Mouse (Mus musculus) midbrain, embryonic 12.5 days (tissue): ENCODE data around the gene Fbxl17. TPM values are rescaled to one million over a fixed set of nuclear protein-coding genes. Genes with fewer than 3 reads are reported as not detected.

ENCODE experiments used
- ATAC-seq: fragments of 200-750 bp; cut with Nextera tagmentation; 2 replicates; pipeline ENCODE4 v1.8.0; 2017; ENCODE audit warnings: low read depth, moderate TSS enrichment, moderate library complexity; ENCODE audit not compliant: low FRiP score
- H3K27ac ChIP-seq: fragments of 300-500 bp; sonication (generic); replicated peaks from 2 replicates; pipeline ENCODE4 v1.5.1; 2016; ENCODE audit warnings: mild to moderate bottlenecking
- H3K27me3 ChIP-seq: fragments of 300-500 bp; sonication (generic); 2 replicates; pipeline ENCODE4 v1.6.1; 2016; ENCODE audit warnings: mild to moderate bottlenecking
- H3K36me3 ChIP-seq: fragments of 300-500 bp; sonication (generic); 2 replicates; pipeline ENCODE4 v1.6.1; 2016
- H3K4me1 ChIP-seq: fragments of 300-500 bp; sonication (generic); 2 replicates; pipeline ENCODE4 v1.6.1; 2016
- H3K4me2 ChIP-seq: fragments of 300-500 bp; sonication (generic); replicated peaks from 2 replicates; pipeline ENCODE4 v1.6.1; 2016; ENCODE audit warnings: mild to moderate bottlenecking, moderate library complexity
- H3K4me3 ChIP-seq: fragments of 300-500 bp; sonication (generic); 2 replicates; pipeline ENCODE4 v1.5.1; 2016; ENCODE audit warnings: mild to moderate bottlenecking
- H3K9ac ChIP-seq: fragments of 300-500 bp; sonication (generic); replicated peaks from 2 replicates; pipeline ENCODE4 v1.6.1; 2016; ENCODE audit warnings: mild to moderate bottlenecking, moderate library complexity
- H3K9me3 ChIP-seq: fragments of 300-500 bp; sonication (generic); 2 replicates; pipeline ENCODE4 v1.6.1; 2016; ENCODE audit warnings: mild to moderate bottlenecking
- WGBS: fragments of 180-500 bp; shearing (Covaris S2); methylation state at CpG from one replicate; pipeline ENCODE4 v1.1.7; 2016; 5-methylcytosine and 5-hydroxymethylcytosine counted together
- polyA plus RNA-seq: library from polyadenylated mRNA; unstranded; fragments of >200 nt; fragmentation: Nextera tagmentation; extraction: Ambion mirVana; gene quantifications from 2 replicates; pipeline ENCODE4 v1.2.1, GENCODE M21; 2016

The Fbxl17 gene
- polyA plus RNA-seq, 1 experiment from 2014 or later: 37.1 TPM

DNA sequence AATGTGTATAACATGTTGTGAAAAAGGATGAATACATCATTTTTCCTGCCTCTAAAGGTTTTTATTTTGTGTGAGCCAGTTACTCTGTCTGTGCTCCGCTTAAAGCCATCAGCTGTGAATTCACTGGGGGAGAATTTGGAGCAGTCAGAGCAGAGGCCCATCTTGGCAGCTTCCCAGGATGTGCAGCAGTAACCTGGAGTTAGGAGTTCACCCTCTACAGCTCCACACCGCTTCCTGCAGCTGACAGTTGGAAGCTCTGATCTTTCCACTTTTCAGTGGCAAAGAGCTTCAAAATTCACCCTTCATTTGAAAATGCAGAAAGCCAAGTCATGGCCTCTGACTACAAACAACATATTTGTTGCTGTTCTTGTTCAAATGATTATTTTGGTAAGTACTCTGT is 212.4 kb downstream of the Fbxl17 start:
- Histone ChIP-seq H3K27ac (no peak overlapping the region), H3K4me3 (no peak overlapping the region), H3K9me3 (no peaks in the 10 kb centered on the region), H3K36me3 (no peaks in the 10 kb centered on the region), H3K4me1 (peaks cover 11% of the 10 kb centered on the region; the same call in 1 of the 2 replicates), H3K9ac (no peak overlapping the region), H3K4me2 (no peak overlapping the region), H3K27me3 (no peaks in the 10 kb centered on the region)
- 88% methylated on average over 2 of the region's 2 CpGs for WGBS
- no peak for ATAC-seq

DNA sequence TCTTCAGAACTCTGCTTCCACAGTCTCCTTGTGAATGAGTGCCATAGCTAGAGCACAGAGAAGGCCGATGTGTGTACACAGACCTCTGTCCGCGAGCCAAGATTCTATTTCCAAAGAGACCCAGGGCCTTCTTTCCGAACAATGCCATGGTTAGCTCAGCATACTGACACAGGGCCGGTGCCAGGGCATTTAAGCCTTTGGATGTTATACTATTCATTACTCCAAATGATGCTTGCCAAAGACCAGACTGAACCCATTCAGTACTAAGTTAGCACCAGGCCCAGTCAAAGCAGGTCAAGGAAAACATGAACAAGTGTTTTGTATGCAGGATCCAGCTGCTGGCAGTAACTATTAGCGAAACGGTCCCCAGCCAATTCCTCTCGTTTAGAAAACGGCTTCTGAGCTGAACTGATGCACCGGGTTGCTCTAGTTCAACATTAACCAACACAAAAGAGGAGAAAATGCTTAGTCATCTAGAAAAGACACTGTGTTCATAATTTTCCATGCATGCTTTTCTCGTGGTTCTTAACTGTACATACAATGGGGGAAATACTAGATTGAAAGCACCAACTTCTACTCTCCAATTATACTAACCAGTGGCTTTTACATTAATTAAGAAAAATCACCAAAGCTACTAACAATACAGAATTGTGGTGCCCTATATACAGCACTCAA is 214.4 kb downstream of the Fbxl17 start:
- Histone ChIP-seq H3K9ac (no peak overlapping the region), H3K4me2 (no peak overlapping the region), H3K27me3 (no peaks in the 10 kb centered on the region), H3K36me3 (no peaks in the 10 kb centered on the region), H3K4me1 (peaks cover 11% of the 10 kb centered on the region; the same call in 1 of the 2 replicates), H3K9me3 (no peaks in the 10 kb centered on the region), H3K4me3 (no peak overlapping the region), H3K27ac (no peak overlapping the region)
- 0 out of 2 replicates have a peak, but pooled peaks have one; percentile 49 for ATAC-seq
- 61% methylated on average over 11 of the region's 11 CpGs for WGBS

DNA sequence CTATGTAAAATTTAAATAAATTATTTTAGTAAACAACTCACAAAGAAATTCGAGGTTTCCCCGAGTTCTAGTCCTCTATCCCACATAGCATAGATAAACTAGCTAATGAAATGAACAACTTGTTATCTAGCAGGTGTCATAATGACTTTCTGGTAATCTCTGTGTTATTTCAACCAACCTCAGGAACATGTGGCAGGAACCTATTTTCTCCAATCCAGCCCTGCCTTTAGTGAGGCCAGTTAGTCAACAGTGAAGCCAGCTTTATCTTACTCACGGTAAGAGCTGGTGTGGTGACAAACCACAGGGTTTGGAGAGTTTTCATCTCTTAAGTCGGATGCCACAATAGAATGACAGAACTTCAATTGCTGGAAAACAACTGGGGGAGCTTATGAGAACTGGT is 215.7 kb downstream of the Fbxl17 start:
- no peak overlapping the region for H3K4me3 ChIP-seq
- no peaks in the 10 kb centered on the region for H3K36me3 ChIP-seq
- no peak for ATAC-seq
- no peak overlapping the region for H3K4me2 ChIP-seq
- no peaks in the 10 kb centered on the region for H3K27me3 ChIP-seq
- H3K9ac ChIP-seq: no peak overlapping the region
- H3K9me3 ChIP-seq: no peaks in the 10 kb centered on the region
- WGBS: 81% methylated on average over 4 of the region's 4 CpGs
- H3K27ac ChIP-seq: no peak overlapping the region
- H3K4me1 ChIP-seq: peaks cover 11% of the 10 kb centered on the region; the same call in 1 of the 2 replicates

DNA sequence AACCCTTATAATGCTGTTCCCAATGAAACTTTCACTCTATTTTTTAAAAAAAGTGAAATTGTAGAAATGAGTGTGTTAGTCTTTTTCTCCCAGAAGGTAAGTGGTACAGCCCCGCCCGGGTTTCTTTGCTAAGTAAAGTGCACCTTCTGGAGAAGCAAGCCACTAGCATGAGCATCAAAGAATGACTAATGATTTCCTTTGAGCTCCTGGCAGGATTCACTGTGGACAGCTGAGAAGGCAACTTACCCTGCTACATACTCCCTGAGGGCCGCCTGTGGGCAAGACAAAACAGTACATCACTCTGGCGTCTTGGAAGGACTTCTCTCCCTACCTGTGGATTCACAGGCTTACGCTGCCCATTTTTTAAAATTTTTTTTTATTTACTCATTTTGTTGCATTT is 217.8 kb downstream of the Fbxl17 start:
- Histone ChIP-seq H3K27ac (no peak overlapping the region), H3K9me3 (no peaks in the 10 kb centered on the region), H3K4me1 (peaks cover 11% of the 10 kb centered on the region; the same call in 1 of the 2 replicates), H3K27me3 (no peaks in the 10 kb centered on the region), H3K9ac (no peak overlapping the region), H3K36me3 (no peaks in the 10 kb centered on the region), H3K4me2 (no peak overlapping the region), H3K4me3 (no peak overlapping the region)
- WGBS: 83% methylated on average over 5 of the region's 5 CpGs
- ATAC-seq: no peak

DNA sequence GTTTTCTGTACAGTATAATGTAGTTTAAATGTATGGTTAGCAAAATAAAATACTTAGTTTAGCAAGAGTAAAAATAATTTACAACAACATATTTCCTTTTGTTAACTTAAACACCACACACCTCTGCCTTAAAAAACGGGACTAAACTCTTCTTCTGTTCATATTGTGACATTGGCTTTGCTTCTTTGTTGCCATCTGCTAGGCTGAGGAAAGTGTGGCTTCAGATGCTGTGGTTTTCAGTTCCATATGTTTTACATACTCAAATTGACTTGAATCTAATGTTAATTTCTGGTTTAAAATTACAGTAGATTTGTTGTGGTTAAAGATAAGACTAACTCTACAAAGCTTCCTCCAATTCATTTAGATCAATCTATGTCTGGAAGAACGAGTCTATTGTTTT is 218.8 kb downstream of the Fbxl17 start:
- H3K4me1 ChIP-seq: peaks cover 10% of the 10 kb centered on the region; the same call in 1 of the 2 replicates
- H3K27me3 ChIP-seq: no peaks in the 10 kb centered on the region
- no peak for ATAC-seq
- H3K9me3 ChIP-seq: no peaks in the 10 kb centered on the region
- no peak overlapping the region for H3K9ac ChIP-seq
- no peak overlapping the region for H3K27ac ChIP-seq
- H3K4me3 ChIP-seq: no peak overlapping the region
- H3K4me2 ChIP-seq: no peak overlapping the region
- 78% methylated on average over 2 of the region's 2 CpGs for WGBS
- H3K36me3 ChIP-seq: no peaks in the 10 kb centered on the region

DNA sequence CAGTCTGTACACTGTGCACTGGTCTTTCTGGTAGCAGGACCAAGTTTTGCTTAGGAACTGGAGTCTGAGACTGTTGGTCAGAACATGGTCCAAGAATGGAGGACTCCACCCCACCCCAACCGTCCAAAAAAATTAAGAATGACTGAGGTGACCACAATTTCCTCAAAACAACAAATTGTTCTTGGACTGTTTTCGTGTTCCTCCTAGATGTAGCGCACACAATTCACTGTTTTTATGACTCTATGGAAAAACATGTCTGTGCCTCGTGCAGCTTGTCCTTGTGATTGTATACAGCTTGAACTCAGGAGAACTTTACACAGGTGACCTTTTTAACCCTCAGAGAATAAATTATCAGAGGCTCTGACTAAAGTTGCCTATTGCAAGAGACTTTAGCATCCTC is 220.7 kb downstream of the Fbxl17 start:
- no peak overlapping the region for H3K9ac ChIP-seq
- H3K4me3 ChIP-seq: no peak overlapping the region
- H3K36me3 ChIP-seq: no peaks in the 10 kb centered on the region
- H3K9me3 ChIP-seq: no peaks in the 10 kb centered on the region
- no peak overlapping the region for H3K27ac ChIP-seq
- H3K27me3 ChIP-seq: no peaks in the 10 kb centered on the region
- WGBS: 82% methylated on average over 4 of the region's 4 CpGs
- ATAC-seq: no peak
- H3K4me1 ChIP-seq: no peaks in the 10 kb centered on the region
- no peak overlapping the region for H3K4me2 ChIP-seq

DNA sequence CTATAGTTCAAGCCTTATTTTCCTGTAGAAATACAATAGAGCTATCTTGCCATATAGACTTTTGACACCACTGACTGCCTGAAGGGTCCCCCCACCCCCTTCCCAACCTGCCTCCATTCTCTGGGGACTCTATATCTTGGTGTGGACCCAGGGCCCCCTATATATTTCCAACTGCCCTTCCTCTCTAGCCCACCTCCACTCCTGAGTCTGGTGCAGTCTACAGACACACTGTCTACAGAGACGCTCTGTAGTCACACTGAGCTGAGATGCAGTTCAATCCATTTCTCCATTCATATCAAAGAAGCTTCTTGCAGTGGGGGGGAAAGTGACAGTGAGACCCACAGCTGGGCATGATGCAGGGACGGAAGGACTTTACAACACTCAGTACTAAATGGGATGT is 226.5 kb downstream of the Fbxl17 start:
- Histone ChIP-seq H3K36me3 (no peaks in the 10 kb centered on the region), H3K9me3 (no peaks in the 10 kb centered on the region), H3K4me2 (no peak overlapping the region), H3K4me1 (peaks cover 3% of the 10 kb centered on the region; the same call in 1 of the 2 replicates), H3K9ac (no peak overlapping the region), H3K4me3 (no peak overlapping the region), H3K27ac (no peak overlapping the region), H3K27me3 (no peaks in the 10 kb centered on the region)
- no peak for ATAC-seq
- 85% methylated on average over 2 of the region's 2 CpGs for WGBS

DNA sequence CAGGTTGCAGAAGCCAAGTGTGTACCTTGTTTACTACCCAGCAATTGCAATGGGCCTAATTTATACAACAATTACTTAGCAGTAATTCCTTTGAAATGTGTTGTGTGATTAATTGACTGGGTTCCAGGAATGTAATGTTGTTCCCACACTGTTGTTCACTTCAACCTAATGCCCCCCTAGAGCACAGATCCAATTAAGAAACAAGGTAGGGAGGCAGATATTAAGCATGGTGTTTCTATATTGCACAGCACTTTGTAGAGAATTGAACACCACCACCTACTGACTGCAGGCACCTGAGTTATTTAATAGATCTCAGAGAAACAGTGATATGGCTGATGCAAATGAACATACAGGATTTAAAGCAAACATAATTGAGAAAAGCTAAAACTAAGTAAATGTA is 226.9 kb downstream of the Fbxl17 start:
- Histone ChIP-seq H3K27ac (no peak overlapping the region), H3K9me3 (no peaks in the 10 kb centered on the region), H3K9ac (no peak overlapping the region), H3K4me3 (no peak overlapping the region), H3K27me3 (no peaks in the 10 kb centered on the region), H3K4me2 (no peak overlapping the region), H3K36me3 (no peaks in the 10 kb centered on the region), H3K4me1 (peaks cover 5% of the 10 kb centered on the region; the same call in 1 of the 2 replicates)
- ATAC-seq: no peak

DNA sequence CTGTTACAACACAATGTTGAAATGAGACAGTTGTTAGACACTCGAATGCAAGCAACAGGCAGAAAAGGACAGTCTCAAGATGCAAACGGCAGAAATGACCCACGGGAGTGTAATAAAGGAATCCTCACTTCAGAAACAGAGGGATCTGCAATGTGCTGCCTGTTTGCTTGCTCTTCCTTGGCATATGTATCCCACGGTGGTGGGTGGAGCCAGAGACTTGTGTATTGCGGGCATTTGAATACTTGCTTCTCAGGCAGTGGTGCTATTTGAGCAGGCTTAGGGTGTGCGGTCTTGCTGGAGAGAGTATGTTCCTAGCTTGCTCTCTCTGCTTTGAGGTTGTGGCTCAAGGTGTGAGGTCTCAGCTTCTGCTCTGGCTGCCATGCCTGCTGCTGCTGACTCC is 228.8 kb downstream of the Fbxl17 start:
- peaks cover 10% of the 10 kb centered on the region; the same call in 1 of the 2 replicates for H3K4me1 ChIP-seq
- no peak overlapping the region for H3K9ac ChIP-seq
- H3K9me3 ChIP-seq: no peaks in the 10 kb centered on the region
- H3K27me3 ChIP-seq: no peaks in the 10 kb centered on the region
- WGBS: 72% methylated on average over 6 of the region's 6 CpGs
- no peaks in the 10 kb centered on the region for H3K36me3 ChIP-seq
- no peak for ATAC-seq
- no peak overlapping the region for H3K27ac ChIP-seq
- H3K4me3 ChIP-seq: no peak overlapping the region
- H3K4me2 ChIP-seq: no peak overlapping the region

DNA sequence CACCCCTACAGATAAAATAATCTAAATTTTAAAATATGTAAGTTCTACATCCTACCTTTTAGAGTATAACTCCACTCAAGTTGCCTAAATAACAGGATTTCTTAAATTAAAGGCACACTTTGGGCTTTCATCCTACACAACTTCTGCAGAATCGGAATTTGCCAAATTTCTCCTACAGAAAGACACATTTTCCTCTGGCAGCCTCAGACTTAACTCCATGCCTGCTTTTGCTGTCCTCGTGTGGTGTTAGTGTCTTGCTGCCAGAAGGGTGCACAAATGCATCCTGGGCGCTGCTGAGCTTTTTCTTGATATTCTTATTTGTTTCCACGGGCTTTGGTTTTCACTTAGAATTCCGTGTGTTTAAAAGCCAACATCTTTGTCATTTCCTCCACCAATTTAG is 229.3 kb downstream of the Fbxl17 start:
- no peaks in the 10 kb centered on the region for H3K27me3 ChIP-seq
- no peak overlapping the region for H3K9ac ChIP-seq
- H3K27ac ChIP-seq: no peak overlapping the region
- WGBS: 83% methylated on average over 5 of the region's 5 CpGs
- no peaks in the 10 kb centered on the region for H3K9me3 ChIP-seq
- no peak overlapping the region for H3K4me3 ChIP-seq
- ATAC-seq: no peak
- H3K4me2 ChIP-seq: no peak overlapping the region
- H3K36me3 ChIP-seq: no peaks in the 10 kb centered on the region
- peaks cover 10% of the 10 kb centered on the region; the same call in 1 of the 2 replicates for H3K4me1 ChIP-seq

DNA sequence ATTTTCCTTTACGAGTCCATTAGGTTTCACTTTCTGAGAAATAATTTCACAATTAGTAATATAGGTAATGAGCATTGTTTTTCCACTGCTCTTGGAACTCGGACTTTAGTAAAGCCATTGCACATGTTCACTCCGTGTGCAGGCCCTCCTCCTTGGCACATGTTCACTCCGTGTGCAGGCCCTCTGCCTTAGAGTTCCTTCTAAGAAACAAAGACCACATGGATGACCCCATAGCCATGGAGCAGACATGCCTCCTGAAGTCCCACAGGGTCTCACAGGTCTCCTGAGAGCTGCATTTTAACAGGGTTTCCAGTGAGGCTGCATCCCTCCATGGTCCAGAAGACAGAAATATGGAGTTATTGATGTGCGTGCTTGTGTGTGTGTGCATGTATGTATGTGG is 237.1 kb downstream of the Fbxl17 start:
- WGBS: 91% methylated on average over 5 of the region's 5 CpGs
- Histone ChIP-seq H3K4me2 (no peak overlapping the region), H3K27ac (no peak overlapping the region), H3K4me3 (no peak overlapping the region), H3K9ac (no peak overlapping the region), H3K9me3 (no peaks in the 10 kb centered on the region), H3K4me1 (peaks cover 4% of the 10 kb centered on the region; the same call in 1 of the 2 replicates), H3K27me3 (no peaks in the 10 kb centered on the region), H3K36me3 (no peaks in the 10 kb centered on the region)
- ATAC-seq: no peak

DNA sequence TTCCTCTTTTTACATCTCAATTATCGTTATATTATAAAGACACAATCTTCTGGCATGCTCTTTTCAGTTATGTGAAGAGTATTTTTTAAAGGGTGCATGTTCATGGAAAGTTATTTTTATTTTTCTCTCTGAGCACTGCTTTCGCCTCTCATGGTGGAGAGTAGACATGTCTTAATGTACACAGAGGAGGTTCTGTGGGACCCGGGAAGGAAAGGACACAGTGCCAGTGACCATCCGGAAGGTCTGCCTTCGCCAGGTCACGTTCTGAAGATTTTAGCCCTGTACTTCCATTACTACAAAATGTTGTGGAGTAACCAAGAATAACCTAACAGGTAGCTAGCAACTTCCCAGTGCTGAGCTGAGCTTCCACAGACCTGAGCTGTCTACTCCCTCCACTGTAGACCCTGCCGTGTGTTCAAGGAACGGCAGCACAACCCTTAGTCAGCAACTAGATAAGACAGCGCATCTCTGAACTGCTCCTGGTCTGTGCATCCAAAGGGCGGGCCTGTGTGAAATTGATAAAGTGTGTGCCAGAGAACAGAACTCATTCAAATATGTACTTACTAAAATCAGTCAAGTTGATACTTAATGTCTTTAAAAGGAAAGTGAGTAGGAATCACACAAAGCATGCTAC is 238.2 kb downstream of the Fbxl17 start:
- no peak for ATAC-seq
- Histone ChIP-seq H3K36me3 (no peaks in the 10 kb centered on the region), H3K9me3 (no peaks in the 10 kb centered on the region), H3K4me3 (no peak overlapping the region), H3K4me2 (no peak overlapping the region), H3K27ac (no peak overlapping the region), H3K9ac (no peak overlapping the region), H3K27me3 (no peaks in the 10 kb centered on the region), H3K4me1 (no peaks in the 10 kb centered on the region)
- WGBS: 91% methylated on average over 10 of the region's 10 CpGs
